Mouse (Mus musculus): ENCODE results near the gene Slc25a14. TPM values are rescaled to one million over a fixed set of nuclear protein-coding genes. Genes with fewer than 3 reads are reported as not detected.

Slc25a14 gene
- polyA plus RNA-seq (2012; rRNA removed): 33.5 and 35.0 TPM in 2 replicates

GRCm38 (mm10) chrX:48623379-48624053 lies at the start of gene Slc25a14:
TSS of gene Slc25a14 (plus strand) at chrX:48623413.

GRCm38 (mm10) chrX:48594099-48594760 lies 29.0 kb upstream of the Slc25a14 start, which contains the start of gene Zfp280c:
TSS of gene Zfp280c (minus strand) at chrX:48594504.

GRCm38 (mm10) chrX:48674171-48674570 lies 51.0 kb downstream of the Slc25a14 start, which contains the start of gene Gpr119:
TSS of gene Gpr119 (minus strand) at chrX:48674478.

GRCm38 (mm10) chrX:48694864-48695371 lies 71.7 kb downstream of the Slc25a14 start, which contains the start of gene Rbmx2:
TSS of gene Rbmx2 (plus strand) at chrX:48695004.

Other genes starting within 250 kb of the Slc25a14 start
- 1.5 and 1.8 TPM in 2 replicates for gene Elf4, start 160.3 kb upstream of the Slc25a14 start, polyA plus RNA-seq (2012; rRNA removed)
- gene Aifm1, start 109.8 kb upstream of the Slc25a14 start, polyA plus RNA-seq (2012; rRNA removed): 31.2 and 35.7 TPM in 2 replicates
- 112 and 117 TPM in 2 replicates for gene Rab33a, start 104.1 kb upstream of the Slc25a14 start, polyA plus RNA-seq (2012; rRNA removed)
- 37.6 and 38.0 TPM in 2 replicates for gene Zfp280c, start 28.9 kb upstream of the Slc25a14 start, polyA plus RNA-seq (2012; rRNA removed)
- gene Gpr119, start 51.1 kb downstream of the Slc25a14 start, polyA plus RNA-seq (2012; rRNA removed): not detected in 2 replicates
- 13.8 and 14.1 TPM in 2 replicates for gene Rbmx2, start 71.6 kb downstream of the Slc25a14 start, polyA plus RNA-seq (2012; rRNA removed)